Mouse (Mus musculus): ENCODE measurements at regions not wholly inside any gene's neighbourhood (a gene's known extent, or its start where the extent isn't known, plus 50 kb on each side); places are given as distances from the start of the nearest gene placed in this dataset.

DNA sequence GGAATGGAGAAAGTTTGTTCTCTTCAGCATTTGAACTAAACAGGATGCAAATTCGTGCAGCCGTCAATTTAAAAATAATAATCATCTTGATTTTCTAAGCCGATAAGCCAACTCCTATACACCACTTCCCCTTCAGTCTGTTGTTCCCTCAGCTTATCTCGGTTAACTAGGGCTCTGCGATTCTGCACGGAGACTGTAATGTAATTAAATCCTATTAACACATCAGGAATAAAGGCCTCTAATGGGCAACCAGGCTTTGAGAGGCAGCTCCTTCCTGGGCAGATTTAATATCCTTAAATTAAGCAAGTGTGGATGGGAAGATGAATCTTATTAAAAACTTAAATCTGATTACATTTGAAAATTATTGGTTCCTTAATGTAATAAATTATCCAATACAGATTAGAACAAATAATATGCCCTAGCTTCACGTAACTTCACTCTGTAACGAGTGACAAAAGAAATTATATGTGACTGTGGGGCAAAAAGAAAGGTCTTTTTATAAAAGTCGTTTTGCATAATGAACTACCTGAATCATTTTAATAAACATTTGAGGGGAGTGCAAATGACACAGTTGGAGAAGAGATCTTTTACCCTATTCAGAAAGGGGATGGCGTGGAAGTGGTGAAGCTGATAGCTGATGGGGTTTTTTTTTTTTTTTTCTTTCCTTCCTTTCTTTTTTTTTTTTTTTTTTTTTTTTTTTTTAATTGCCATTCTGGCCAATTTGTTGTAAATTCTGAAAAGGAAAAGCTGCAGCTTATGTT lies 188.5 kb downstream of the Rwdd3 start:
- TF ChIP-seq CTCF (conservative IDR thresholded peaks at IDR 0.05; ENCODE audit: low read length) (no peak), POU5F1 (IDR thresholded peaks at IDR 0.05; ENCODE audit: borderline replicate concordance, low read length) (no peak), NANOG (IDR thresholded peaks at IDR 0.05; ENCODE audit: borderline replicate concordance, low read length) (no peak)

Data from E14TG2a.4 (cell line).